Mouse (Mus musculus) testis, adult 2 months (tissue): ENCODE data around the gene Ccno. TPM values are rescaled to one million over a fixed set of nuclear protein-coding genes. Genes with fewer than 3 reads are reported as not detected.

Source experiments
- H3K27ac ChIP-seq: fragments of 200-500 bp; 2 replicates; pipeline ENCODE4 v1.5.1; 2012; ENCODE audit warnings: low read depth, low read length; ENCODE audit not compliant: control insufficient read depth, insufficient read depth
- H3K27me3 ChIP-seq: fragments of 200-500 bp; 2 replicates; pipeline ENCODE4 v1.6.1; 2012; ENCODE audit warnings: mild to moderate bottlenecking, low read length, moderate library complexity; ENCODE audit not compliant: control insufficient read depth, insufficient read depth
- H3K36me3 ChIP-seq: fragments of 200-500 bp; 2 replicates; pipeline ENCODE4 v1.6.1; 2012; ENCODE audit warnings: mild to moderate bottlenecking, low read length; ENCODE audit not compliant: control insufficient read depth, insufficient read depth
- H3K4me1 ChIP-seq: fragments of 200-500 bp; 2 replicates; pipeline ENCODE4 v1.6.1; 2012; ENCODE audit warnings: low read length; ENCODE audit not compliant: control insufficient read depth, insufficient read depth
- H3K4me3 ChIP-seq: fragments of 200-500 bp; 2 replicates; pipeline ENCODE4 v1.5.1; 2012; ENCODE audit warnings: low read depth, mild to moderate bottlenecking, low read length, moderate library complexity, mixed read lengths; ENCODE audit not compliant: control insufficient read depth
- CTCF ChIP-seq: fragments of 200-500 bp; IDR thresholded peaks from 2 replicates; pipeline ENCODE4 v1.5.1; 2012; ENCODE audit warnings: low read depth, mild to moderate bottlenecking, inconsistent platforms, low read length, moderate library complexity; ENCODE audit not compliant: control insufficient read depth, insufficient read depth, insufficient replicate concordance
- POLR2A ChIP-seq: fragments of 200-500 bp; IDR thresholded peaks from 2 replicates; pipeline ENCODE4 v1.6.1; 2012; ENCODE audit warnings: low read depth, mild to moderate bottlenecking, inconsistent platforms, low read length, moderate library complexity; ENCODE audit not compliant: control insufficient read depth
- polyA plus RNA-seq: library from polyadenylated mRNA; depleted of rRNA; stranded (reverse); fragments of >200 nt; gene quantifications from 2 replicates; pipeline ENCODE4 v1.2.3, GENCODE M21; 2012

Gene Ccno
- polyA plus RNA-seq, 1 experiment = 6.2 TPM

GRCm38 (mm10) chr13:112990346-112990745 lies 2.7 kb downstream of the Ccno start:
- Histone ChIP-seq H3K27me3 (no peaks in the 10 kb centered on the region; the same call in 1 of the 2 replicates), H3K36me3 (no peaks in the 10 kb centered on the region), H3K4me1 (peaks cover 50% of the 10 kb centered on the region), H3K27ac (no peak overlapping the region), H3K4me3 (no peak overlapping the region)
- no peak for TF ChIP-seq CTCF
- no peak for TF ChIP-seq POLR2A

GRCm38 (mm10) chr13:112993531-112994152 lies 6.0 kb downstream of the Ccno start, which contains the start of gene Mcidas:
TSS of gene Mcidas (plus strand) at chr13:112993845.
- no peak for TF ChIP-seq POLR2A
- TF ChIP-seq CTCF = no peak
- H3K27ac ChIP-seq = no peak within 1 kb of the TSS
- peaks cover 32% of the 10 kb centered on the region for H3K4me1 ChIP-seq
- H3K36me3 ChIP-seq = no peaks in the 10 kb centered on the region
- no peaks in the 10 kb centered on the region for H3K27me3 ChIP-seq
- H3K4me3 ChIP-seq = peak within 1 kb of the TSS; percentile 37

- no peaks in the 10 kb centered on the region for H3K27me3 ChIP-seq
- TF ChIP-seq CTCF (peak; percentile 59; the same call in 1 of the 2 replicates), POLR2A (no peak)
- peaks cover 32% of the 10 kb centered on the region for H3K4me1 ChIP-seq
- peak overlapping the region; percentile 37 for H3K4me3 ChIP-seq
- no peak overlapping the region for H3K27ac ChIP-seq
- no peaks in the 10 kb centered on the region for H3K36me3 ChIP-seq
Measured at GRCm38 (mm10) chr13:112994191-112994590, 6.6 kb downstream of the Ccno start.

GRCm38 (mm10) chr13:112996407-112996806 lies 8.8 kb downstream of the Ccno start:
- Histone ChIP-seq H3K4me3 (no peak overlapping the region), H3K36me3 (no peaks in the 10 kb centered on the region), H3K27me3 (no peaks in the 10 kb centered on the region), H3K4me1 (peaks cover 25% of the 10 kb centered on the region), H3K27ac (no peak overlapping the region)
- TF ChIP-seq POLR2A = no peak
- no peak for TF ChIP-seq CTCF

DNA sequence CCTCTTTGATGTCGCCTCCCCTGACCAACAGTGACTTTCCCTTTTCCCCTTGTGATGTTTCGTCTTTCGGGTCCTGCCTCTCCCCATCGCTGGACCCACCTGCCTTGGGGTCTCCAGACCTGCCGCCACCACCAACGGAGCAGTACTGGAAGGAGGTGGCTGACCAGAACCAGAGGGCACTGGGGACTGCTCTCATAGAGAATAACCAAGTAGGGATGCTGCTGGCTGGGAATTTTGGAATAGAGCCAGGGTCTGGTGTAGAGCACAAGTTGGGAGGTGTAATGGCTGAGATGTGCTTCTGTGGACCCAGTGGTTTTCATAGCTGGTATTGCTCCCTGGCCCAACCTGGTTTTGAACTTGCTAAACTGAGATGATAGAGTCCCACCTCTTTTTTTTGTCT lies 9.8 kb downstream of the Ccno start:
- TF ChIP-seq CTCF (no peak), POLR2A (no peak)
- Histone ChIP-seq H3K27me3 (no peaks in the 10 kb centered on the region), H3K4me3 (no peak overlapping the region), H3K27ac (no peak overlapping the region), H3K4me1 (peaks cover 25% of the 10 kb centered on the region), H3K36me3 (no peaks in the 10 kb centered on the region)

DNA sequence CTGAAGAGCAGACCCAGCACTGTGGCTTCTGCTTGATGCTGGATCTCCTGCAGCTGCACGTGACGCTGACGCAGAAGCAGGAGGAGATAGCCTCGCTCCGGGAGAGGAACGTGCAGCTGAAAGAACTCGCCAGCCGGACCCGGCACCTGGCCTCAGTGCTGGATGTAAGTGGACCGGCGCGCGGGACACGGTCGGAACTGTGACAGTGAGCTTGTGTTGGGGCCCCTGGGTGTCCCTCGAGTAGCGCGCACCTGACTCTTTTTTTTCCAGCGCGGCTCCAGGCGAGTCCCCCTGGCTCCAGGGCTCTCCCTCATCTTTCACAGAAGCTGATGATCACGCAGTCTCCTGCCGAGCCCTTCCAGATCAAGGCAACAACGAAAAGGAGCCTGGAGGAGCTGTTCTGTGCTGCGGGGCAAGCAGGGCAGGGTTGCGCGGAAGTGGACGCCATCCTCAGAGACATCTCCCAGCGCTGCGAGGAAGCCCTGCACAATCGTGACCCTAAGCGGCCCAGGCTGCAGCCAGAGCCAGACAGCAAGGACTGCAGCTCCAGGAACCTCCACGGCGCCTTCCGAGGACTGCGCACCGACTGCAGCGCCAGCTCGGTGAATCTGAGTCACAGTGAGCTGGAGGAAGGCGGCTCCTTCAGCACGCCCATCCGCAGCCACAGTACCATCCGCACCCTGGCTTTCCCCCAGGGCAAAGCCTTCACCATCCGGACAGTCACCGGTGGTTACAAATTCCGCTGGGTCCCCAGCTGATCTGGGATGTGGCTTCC lies 11.0 kb downstream of the Ccno start:
- no peaks in the 10 kb centered on the region for H3K27me3 ChIP-seq
- TF ChIP-seq CTCF = no peak
- TF ChIP-seq POLR2A = no peak
- H3K36me3 ChIP-seq = no peaks in the 10 kb centered on the region
- no peak overlapping the region for H3K27ac ChIP-seq
- peak overlapping the region; percentile 25 for H3K4me3 ChIP-seq
- peaks cover 21% of the 10 kb centered on the region for H3K4me1 ChIP-seq

- no peaks in the 10 kb centered on the region for H3K27me3 ChIP-seq
- TF ChIP-seq CTCF (no peak), POLR2A (no peak)
- no peaks in the 10 kb centered on the region for H3K36me3 ChIP-seq
- no peak overlapping the region for H3K4me3 ChIP-seq
- H3K27ac ChIP-seq = no peak overlapping the region
- H3K4me1 ChIP-seq = peaks cover 9% of the 10 kb centered on the region
Measured at GRCm38 (mm10) chr13:113000090-113000489, 12.5 kb downstream of the Ccno start.
